Mouse (Mus musculus) lung, embryonic 14.5 days (tissue): ENCODE measurements around the gene Col4a1. TPM values are rescaled to one million over a fixed set of nuclear protein-coding genes. Genes with fewer than 3 reads are reported as not detected.

Experiments used
- ATAC-seq: fragments of 200-750 bp; cut with Nextera tagmentation; 2 replicates; pipeline ENCODE4 v1.8.0; 2017; ENCODE audit warnings: mild to moderate bottlenecking, moderate TSS enrichment, moderate library complexity; ENCODE audit not compliant: insufficient read depth
- DNase-seq: peaks from one replicate; pipeline ENCODE4 v3.0.0-alpha.2; 2015
- H3K27ac ChIP-seq: fragments of 300-500 bp; sonication (generic); 2 replicates; pipeline ENCODE4 v1.5.1; 2014; ENCODE audit warnings: low read depth, mild to moderate bottlenecking, moderate library complexity
- H3K27me3 ChIP-seq: fragments of 300-500 bp; sonication (generic); 2 replicates; pipeline ENCODE4 v1.6.1; 2014; ENCODE audit warnings: low read length, control low read depth; ENCODE audit not compliant: insufficient read depth
- H3K36me3 ChIP-seq: fragments of 300-500 bp; sonication (generic); 2 replicates; pipeline ENCODE4 v1.6.1; 2014; ENCODE audit warnings: control low read depth; ENCODE audit not compliant: insufficient read depth
- H3K4me1 ChIP-seq: fragments of 300-500 bp; sonication (generic); 2 replicates; pipeline ENCODE4 v1.6.1; 2014; ENCODE audit warnings: antibody characterized with exemption, control low read depth; ENCODE audit not compliant: insufficient read depth
- H3K4me2 ChIP-seq: fragments of 300-500 bp; sonication (generic); 2 replicates; pipeline ENCODE4 v1.6.1; 2014; ENCODE audit warnings: mild to moderate bottlenecking
- H3K4me3 ChIP-seq: fragments of 300-500 bp; sonication (generic); 2 replicates; pipeline ENCODE4 v1.5.1; 2014; ENCODE audit warnings: low read depth, low read length
- H3K9ac ChIP-seq: fragments of 300-500 bp; sonication (generic); 2 replicates; pipeline ENCODE4 v1.6.1; 2014
- H3K9me3 ChIP-seq: fragments of 300-500 bp; sonication (generic); 2 replicates; pipeline ENCODE4 v1.6.1; 2016; ENCODE audit warnings: low read depth, low read length, control low read depth
- CTCF ChIP-seq: IDR thresholded peaks from 2 replicates; pipeline ENCODE4 v1.5.1; 2016; ENCODE audit warnings: antibody characterized with exemption, low read depth
- WGBS: fragments of 180-500 bp; shearing (Covaris S2); extraction: QIAGEN DNeasy Blood & Tissue Kit; methylation state at CpG from one replicate; pipeline ENCODE4 v1.1.7; 2014; 5-methylcytosine and 5-hydroxymethylcytosine counted together
- polyA plus RNA-seq: library from polyadenylated mRNA; unstranded; fragments of >200 nt; fragmentation: Nextera tagmentation; extraction: Ambion mirVana; gene quantifications from 2 replicates; pipeline ENCODE4 v1.2.1, GENCODE M21; 2014

Gene Col4a1
- polyA plus RNA-seq, 1 experiment from 2014 or later: 389 TPM

DNA sequence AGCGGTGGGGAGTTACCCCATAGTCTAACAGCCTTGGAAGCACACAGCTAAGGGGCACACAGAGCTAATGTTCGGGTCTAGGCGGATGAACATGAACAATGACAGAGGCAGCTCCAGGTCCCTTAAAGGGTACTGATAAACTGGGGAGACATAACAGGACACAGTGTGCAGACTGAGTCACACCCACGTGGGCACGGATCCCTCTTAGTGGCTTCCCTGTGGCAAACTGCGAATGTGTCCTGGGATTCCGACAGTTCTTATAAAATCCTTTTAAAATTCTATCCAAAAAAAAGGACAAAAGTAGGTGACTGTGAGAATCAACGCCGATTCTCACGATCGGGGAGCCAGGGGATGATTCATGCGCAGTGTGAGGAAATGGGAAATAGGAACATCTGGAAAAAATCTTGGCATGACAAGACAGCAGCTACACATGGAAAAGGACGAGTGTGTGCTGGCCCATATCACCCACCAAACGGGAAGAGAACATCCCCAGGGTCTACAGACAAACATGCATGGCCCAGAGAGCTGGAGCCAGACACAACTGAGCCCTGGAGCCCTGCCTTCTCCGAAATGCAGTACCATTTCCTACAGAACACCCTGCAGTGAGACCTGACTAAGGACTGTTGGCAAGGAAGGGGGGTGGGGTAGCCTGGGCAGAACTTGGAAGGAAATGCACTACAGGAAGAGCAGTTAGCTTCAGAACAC, 50.4 kb downstream of the Col4a1 start:
- 59% methylated on average over 15 of the region's 15 CpGs for WGBS
- no peak for ATAC-seq

DNA sequence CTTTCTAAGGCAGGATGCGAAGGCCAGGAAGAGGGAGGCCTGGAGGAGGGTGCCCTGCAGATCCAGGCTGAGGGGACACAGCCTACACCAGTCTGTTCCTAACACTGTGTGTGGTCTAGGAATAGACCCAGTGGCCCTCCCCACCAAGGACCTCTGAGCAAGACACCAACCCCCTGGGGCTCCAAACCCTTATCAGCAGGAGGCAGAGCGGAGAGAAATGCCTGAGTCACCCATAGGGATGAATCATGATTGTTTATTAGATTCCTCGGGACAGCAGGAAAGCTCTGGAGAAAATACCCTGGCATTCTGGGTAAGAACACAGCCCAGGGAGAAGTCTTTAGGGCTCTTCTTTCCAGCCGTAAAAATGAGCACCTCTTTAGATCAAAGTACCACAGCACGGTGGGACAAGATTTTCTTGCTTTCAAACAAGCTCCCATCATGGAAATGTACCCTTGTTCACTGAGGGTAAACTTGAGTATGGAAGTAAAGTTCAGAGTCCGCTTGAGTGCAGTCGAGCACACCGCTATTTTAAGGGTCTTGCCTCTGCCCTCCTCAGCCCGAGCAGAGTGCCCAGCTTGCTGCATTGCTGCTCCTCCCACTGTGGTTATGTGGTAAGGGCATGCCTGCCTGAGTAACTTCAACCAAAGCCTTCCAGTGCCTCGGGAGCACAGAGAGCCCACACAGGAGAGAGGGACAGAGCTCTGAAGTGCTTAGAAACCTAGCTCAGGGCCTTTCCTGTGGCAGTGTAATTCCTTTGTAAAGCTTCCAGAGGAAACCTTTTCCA, 52.6 kb downstream of the Col4a1 start:
- no peaks in the 10 kb centered on the region for H3K9me3 ChIP-seq
- DNase-seq (peak; percentile 53), ATAC-seq (peak; percentile 75)
- peaks cover 9% of the 10 kb centered on the region; the same call in 1 of the 2 replicates for H3K36me3 ChIP-seq
- 20% methylated on average over 10 of the region's 10 CpGs for WGBS
- H3K4me1 ChIP-seq: peaks cover 51% of the 10 kb centered on the region
- H3K27ac ChIP-seq: peak overlapping the region; percentile 73
- no peak for TF ChIP-seq CTCF
- H3K27me3 ChIP-seq: no peaks in the 10 kb centered on the region
- H3K9ac ChIP-seq: no peak overlapping the region; the same call in 1 of the 2 replicates
- no peak overlapping the region for H3K4me3 ChIP-seq
- no peak overlapping the region for H3K4me2 ChIP-seq

More for the DNA sequence above, 50.4 kb downstream of the Col4a1 start:
- Histone ChIP-seq H3K9me3 (no peaks in the 10 kb centered on the region), H3K9ac (no peak overlapping the region), H3K4me3 (no peak overlapping the region), H3K36me3 (peaks cover 13% of the 10 kb centered on the region; the same call in 1 of the 2 replicates), H3K27me3 (no peaks in the 10 kb centered on the region), H3K27ac (peak overlapping the region; percentile 20; the same call in 1 of the 2 replicates), H3K4me1 (peaks cover 45% of the 10 kb centered on the region), H3K4me2 (no peak overlapping the region)
- DNase-seq: no peak
- no peak for TF ChIP-seq CTCF

DNA sequence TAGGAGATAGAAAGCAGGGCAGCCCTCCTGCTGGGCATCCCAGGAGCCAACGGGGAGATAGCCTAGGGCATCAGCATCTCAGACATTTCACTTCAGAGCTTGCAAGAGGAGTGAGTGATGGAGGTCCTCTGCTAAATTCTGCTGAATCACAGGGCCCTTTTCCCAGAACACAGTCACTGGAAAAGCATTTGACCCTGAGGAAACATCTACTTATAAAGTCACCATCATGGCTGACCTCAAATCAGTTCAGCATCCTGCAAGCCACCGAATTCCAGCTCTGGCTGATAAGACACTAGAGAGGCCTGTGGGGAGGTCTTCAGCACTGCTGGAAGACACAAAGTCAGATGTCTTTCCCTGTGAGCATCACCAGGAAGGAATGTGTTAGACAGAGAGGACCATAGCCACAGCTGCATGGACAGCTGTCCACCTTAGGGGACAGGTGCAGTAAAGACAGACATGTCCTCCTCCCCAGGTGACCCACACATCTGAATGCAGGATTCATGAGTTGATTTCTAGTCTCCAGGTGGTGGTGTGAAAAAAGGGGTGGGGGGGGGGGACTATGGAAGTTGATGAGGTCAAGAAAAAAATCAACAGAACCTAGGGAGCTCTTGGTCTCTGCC, 54.0 kb downstream of the Col4a1 start:
- Histone ChIP-seq H3K27me3 (no peaks in the 10 kb centered on the region), H3K9ac (no peak overlapping the region), H3K4me2 (no peak overlapping the region), H3K4me3 (no peak overlapping the region), H3K4me1 (peaks cover 51% of the 10 kb centered on the region), H3K9me3 (no peaks in the 10 kb centered on the region), H3K27ac (no peak overlapping the region), H3K36me3 (peaks cover 4% of the 10 kb centered on the region; the same call in 1 of the 2 replicates)
- WGBS: 33% methylated on average over 2 of the region's 2 CpGs
- TF ChIP-seq CTCF: no peak
- no peak for DNase-seq
- ATAC-seq: no peak

- no peaks in the 10 kb centered on the region for H3K9me3 ChIP-seq
- H3K27ac ChIP-seq: peak overlapping the region; percentile 56; the same call in 1 of the 2 replicates
- TF ChIP-seq CTCF: no peak
- no peak overlapping the region for H3K4me3 ChIP-seq
- no peak overlapping the region for H3K4me2 ChIP-seq
- peaks cover 4% of the 10 kb centered on the region; the same call in 1 of the 2 replicates for H3K36me3 ChIP-seq
- WGBS: 54% methylated on average over 13 of the region's 13 CpGs
- DNase-seq (peak; percentile 71), ATAC-seq (no peak)
- no peak overlapping the region for H3K9ac ChIP-seq
- peaks cover 44% of the 10 kb centered on the region for H3K4me1 ChIP-seq
- H3K27me3 ChIP-seq: no peaks in the 10 kb centered on the region
Measured at GRCm38 (mm10) chr8:11257079-11258017, 55.3 kb downstream of the Col4a1 start.

- Histone ChIP-seq H3K4me1 (peaks cover 45% of the 10 kb centered on the region), H3K27ac (peak overlapping the region; percentile 66; the same call in 1 of the 2 replicates)
Measured at GRCm38 (mm10) chr8:11256405-11256804, 56.2 kb downstream of the Col4a1 start.

DNA sequence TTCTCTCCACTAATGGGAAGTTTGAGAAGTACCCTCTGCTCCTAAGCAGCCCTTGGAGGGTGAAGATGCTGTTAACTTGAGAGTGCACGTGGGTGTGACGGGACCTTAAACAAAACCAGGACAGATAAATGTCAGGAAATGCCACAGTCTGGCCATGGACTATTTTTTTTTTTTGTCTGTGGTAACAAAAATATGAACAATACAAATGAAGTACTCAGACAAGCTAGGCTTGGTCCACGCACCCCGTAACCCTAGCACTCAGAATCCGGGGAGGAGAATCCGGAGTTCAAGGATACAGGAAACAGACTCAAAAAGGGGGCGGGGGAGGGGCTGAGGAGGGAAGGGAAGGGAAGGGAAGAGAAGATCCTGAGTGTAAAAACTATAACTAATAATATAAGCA, 56.9 kb downstream of the Col4a1 start:
- Histone ChIP-seq H3K36me3 (peaks cover 4% of the 10 kb centered on the region; the same call in 1 of the 2 replicates), H3K4me1 (peaks cover 43% of the 10 kb centered on the region), H3K4me3 (no peak overlapping the region), H3K4me2 (no peak overlapping the region), H3K27ac (no peak overlapping the region), H3K27me3 (no peaks in the 10 kb centered on the region), H3K9me3 (no peaks in the 10 kb centered on the region), H3K9ac (no peak overlapping the region)
- ATAC-seq: no peak
- TF ChIP-seq CTCF: no peak
- DNase-seq: no peak
- 53% methylated on average over 7 of the region's 7 CpGs for WGBS

More at GRCm38 (mm10) chr8:11256405-11256804, 56.2 kb downstream of the Col4a1 start:
- ATAC-seq (no peak), DNase-seq (no peak)
- Histone ChIP-seq H3K9ac (no peak overlapping the region), H3K27me3 (no peaks in the 10 kb centered on the region), H3K9me3 (no peaks in the 10 kb centered on the region), H3K4me2 (no peak overlapping the region), H3K4me3 (no peak overlapping the region), H3K36me3 (peaks cover 4% of the 10 kb centered on the region; the same call in 1 of the 2 replicates)
- WGBS: 71% methylated on average over 7 of the region's 7 CpGs
- no peak for TF ChIP-seq CTCF
